Mouse (Mus musculus) c-Kit-positive CD71-positive TER-119-negative erythroid progenitor cells, embryonic 14.5 days (primary cell): ENCODE data around the gene Zdhhc24.

Experiments
- DNase-seq: peaks from one replicate; pipeline ENCODE4 v3.0.0-alpha.2; 2013; ENCODE audit warnings: low read depth

Zdhhc24 gene

DNA sequence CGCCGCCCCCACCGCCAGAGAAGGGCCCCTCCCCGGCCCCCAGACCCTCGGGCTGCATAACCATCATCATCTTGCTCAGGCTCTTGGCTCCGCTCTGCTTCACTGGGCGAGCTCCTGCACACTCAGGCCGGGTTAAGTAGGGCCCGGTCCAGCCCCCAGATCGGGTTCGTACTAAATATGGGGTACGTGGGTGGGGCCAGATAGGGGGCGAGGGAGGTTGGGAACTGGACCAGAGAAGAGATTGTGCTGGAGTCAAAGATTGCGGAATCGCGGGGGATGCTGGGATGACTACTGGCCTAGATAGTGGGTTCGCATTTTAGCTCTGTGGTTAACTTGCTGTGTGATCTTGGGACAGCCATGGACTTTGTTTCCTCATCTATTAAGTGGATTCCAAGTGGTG, 683 bp upstream of the Zdhhc24 start, which contains the start of gene Actn3:
Gene Actn3, minus strand, starts transcription at position 125 of the 400 bp plus-strand sequence.
- DNase-seq: no peak

DNA sequence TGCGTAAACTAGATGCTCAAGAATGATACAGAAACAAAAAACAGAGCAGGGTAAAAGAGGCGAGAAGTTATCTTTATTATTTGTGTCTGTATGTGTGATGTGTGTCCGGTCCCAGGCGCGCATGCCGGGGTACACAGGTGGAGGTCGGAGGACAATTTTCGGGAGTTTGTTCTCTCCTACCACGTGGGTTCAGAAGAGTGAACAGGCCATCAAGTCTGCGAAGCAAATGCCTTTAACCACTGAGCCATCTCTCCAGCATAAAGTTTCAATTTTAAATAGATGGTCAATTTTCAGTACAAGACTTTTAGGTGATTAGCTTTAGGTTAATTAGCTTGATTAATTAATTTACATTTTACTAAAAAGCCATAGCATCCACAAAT, 846 bp downstream of the Zdhhc24 start:
- DNase-seq: no peak

DNA sequence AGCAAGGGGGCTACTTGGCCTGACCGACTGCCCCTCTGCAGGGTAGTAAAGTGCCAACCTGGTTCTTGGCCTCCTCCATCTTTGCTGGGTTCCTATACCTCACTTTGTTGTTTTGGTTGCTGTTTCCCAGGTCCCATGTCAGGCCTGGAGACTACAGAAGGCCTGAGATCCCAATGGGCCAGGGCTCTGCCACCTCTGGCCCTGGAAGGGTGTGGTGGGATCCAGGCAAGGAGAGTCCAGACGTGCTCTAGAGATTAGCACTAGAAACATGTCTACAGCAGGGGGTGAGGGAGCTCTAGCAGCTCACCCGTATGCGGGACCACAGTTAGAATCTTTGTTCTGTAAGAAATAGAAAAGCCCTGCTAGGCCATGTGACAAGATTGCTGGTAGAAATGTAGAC, 5.5 kb downstream of the Zdhhc24 start:
- no peak for DNase-seq

- DNase-seq: no peak
These were observed 11.3 kb downstream of the Zdhhc24 start for GRCm38 (mm10) chr19:4889791-4890190.

GRCm38 (mm10) chr19:4891798-4892197, 13.3 kb downstream of the Zdhhc24 start:
- DNase-seq: peak; percentile 69

GRCm38 (mm10) chr19:4896780-4897520, 18.5 kb downstream of the Zdhhc24 start:
- no peak for DNase-seq

- DNase-seq: no peak
These were observed 20.5 kb downstream of the Zdhhc24 start for GRCm38 (mm10) chr19:4898972-4899371.

GRCm38 (mm10) chr19:4899888-4900287, 21.4 kb downstream of the Zdhhc24 start:
- no peak for DNase-seq

GRCm38 (mm10) chr19:4905979-4906794, 27.7 kb downstream of the Zdhhc24 start, which contains the start of gene Bbs1:
Gene Bbs1, minus strand, starts transcription at chr19:4906628.
- peak; percentile 72 for DNase-seq

DNA sequence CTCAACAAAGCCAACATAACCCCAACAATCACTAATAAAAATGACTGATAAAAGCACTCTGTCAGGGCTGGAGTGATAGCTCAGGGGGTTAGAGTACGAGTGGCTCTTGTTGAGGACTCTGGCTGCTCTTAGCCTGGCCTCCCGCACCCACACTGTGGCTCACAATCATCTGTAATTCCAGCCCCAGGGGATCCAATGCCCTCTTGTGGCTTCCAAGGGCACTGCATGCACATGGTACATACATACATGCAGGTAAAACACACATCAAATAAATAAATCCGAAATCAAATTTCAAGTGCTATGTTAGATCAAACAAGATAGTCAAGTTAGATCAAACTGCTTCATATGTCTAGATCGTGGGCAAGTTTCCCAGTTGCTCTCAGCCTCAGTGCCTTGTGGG, 29.6 kb downstream of the Zdhhc24 start:
- DNase-seq: no peak

DNA sequence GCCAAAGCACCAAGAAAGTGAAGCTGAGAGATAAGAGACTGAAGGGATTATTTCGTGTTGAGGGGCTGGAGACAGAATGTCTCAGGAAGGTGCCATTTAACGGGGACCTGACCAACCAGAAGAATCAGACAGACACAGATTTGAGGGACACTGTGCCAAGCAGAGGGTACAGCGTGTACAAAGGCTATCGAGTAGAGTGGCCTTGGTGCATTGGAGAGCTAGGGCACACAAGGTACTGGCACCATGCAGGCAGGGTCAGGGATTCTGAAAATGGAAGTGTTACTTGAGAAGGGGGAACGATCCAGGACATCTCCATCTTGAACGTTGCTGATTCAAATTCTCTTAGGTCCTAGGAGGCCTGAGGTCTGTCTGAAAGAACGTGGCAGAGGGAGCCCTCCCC, 30.9 kb downstream of the Zdhhc24 start:
- no peak for DNase-seq

- DNase-seq: no peak
These were observed 37.6 kb downstream of the Zdhhc24 start for GRCm38 (mm10) chr19:4915924-4916603.

DNA sequence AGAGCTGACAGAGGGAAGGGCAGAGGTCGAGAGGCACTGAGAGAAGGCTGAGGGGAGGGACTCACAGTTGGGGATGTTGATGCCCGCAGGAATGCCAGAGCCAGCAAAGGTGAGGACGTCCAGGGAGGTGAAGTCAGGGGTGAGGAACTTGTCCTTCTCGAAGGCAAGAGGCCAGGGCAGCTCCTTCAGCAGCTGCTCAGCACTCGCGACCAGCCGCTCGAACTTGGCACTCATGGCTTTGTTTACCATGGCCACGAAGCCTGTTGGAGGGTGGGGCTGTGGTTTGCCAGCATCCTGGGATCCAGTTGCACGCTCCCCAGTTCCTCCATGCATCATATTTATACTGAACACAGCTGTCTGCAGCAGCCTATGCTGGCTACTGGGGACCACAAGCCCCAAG, 38.4 kb downstream of the Zdhhc24 start:
- no peak for DNase-seq

- DNase-seq: no peak
These were observed 41.2 kb downstream of the Zdhhc24 start for GRCm38 (mm10) chr19:4919652-4920051.

GRCm38 (mm10) chr19:4925121-4925860, 46.8 kb downstream of the Zdhhc24 start:
- DNase-seq: no peak

DNA sequence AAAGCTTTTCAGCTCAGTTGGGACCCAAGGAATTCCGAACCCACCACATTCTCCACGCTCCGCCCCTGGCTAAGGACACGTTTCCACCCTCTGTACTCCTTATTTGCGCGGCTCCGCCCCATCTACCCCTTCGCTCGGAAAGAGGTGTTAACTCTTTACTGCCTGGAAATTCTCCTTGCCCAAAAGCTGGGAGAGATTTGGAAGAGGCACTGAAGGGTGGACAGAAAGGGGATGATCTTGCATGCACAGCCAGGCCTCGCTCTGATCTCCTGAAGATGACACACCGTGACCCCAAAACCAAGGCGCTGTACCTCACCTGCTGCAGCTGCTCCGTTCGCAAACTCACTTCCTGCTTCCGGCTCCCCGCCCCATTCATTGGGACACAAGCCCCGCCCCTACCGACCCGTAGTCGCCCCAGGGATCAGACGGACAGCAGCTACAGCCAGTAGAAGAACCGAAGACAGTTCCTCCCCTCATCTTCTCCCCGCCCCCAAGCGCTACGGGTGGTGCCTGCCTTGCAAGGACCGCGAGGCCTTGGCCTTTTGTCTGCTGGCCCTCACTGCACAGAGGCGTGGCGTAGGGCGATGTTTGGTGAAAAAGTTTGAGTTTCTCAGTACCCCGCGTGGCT, 49.5 kb downstream of the Zdhhc24 start, which contains the start of gene Dpp3:
Gene Dpp3, minus strand, starts transcription at position 384 of the 628 bp plus-strand sequence.
- DNase-seq: peak; percentile 99

DNA sequence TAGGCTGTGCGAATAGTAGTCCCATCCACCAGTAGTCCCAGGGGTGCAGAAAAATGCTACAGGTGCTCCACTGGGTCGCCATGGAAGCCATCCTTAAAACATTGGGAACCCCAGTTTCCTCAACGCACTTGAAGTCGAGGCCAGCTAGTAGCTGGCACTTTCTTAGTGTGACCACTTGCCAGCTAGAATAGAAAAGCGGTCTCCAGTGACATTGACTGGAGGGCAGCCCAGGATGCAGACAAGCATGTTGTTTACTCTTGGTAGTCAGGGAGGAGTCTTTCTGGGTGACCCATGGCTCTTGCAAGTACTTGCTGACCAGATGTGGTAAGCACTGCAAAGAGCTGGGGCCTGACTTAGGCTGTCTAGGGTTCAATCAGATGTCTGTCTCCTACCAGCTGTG, 50.3 kb downstream of the Zdhhc24 start:
- no peak for DNase-seq
